Mouse (Mus musculus) kidney, adult 2 months (tissue): Measurements from ENCODE around the gene Dennd2c.

Source experiments
- CTCF ChIP-seq: fragments of 200-500 bp; conservative IDR thresholded peaks from 2 replicates; pipeline ENCODE4 v1.5.1; 2011; ENCODE audit warnings: low read depth, mild to moderate bottlenecking, control low read depth, low read length, moderate library complexity, mixed read lengths; ENCODE audit not compliant: insufficient read depth, insufficient read length
- POLR2A ChIP-seq: fragments of 200-500 bp; IDR thresholded peaks from one replicate; pipeline ENCODE4 v1.6.1; 2011; ENCODE audit warnings: low read depth, low read length, control low read depth

DNA sequence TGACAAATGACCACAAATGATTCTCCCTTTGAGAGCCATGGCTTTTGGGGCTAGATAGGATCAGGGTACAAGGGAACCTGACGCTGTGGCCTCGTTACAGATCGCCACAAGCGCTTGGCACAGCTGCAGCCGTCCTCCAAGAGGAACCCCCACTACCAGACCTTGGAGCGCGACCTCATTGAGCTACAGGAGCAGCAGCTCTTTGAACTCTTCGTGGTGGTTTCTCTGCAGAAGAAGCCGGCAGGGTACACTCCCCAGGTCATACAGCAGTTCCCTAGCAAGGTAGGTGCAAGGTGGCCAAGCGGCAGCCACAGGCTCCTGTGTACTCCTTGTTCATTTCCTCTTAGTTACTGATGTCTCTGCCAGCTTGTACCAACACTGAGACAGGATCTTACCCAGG is 46.5 kb downstream of the Dennd2c start:
- TF ChIP-seq CTCF (no peak), POLR2A (no peak)
